Mouse (Mus musculus) kidney, embryonic 14.5 days (tissue): ENCODE data around the gene Olfr960. TPM values are rescaled to one million over a fixed set of nuclear protein-coding genes. Genes with fewer than 3 reads are reported as not detected.
A peak's percentile ranks its signal among the peaks of the same experiment; 100 is the strongest.

Experiments used
- ATAC-seq: fragments of 200-750 bp; cut with Nextera tagmentation; 2 replicates; pipeline ENCODE4 v1.8.0; 2017; ENCODE audit warnings: moderate number of reproducible peaks, mild to moderate bottlenecking, moderate TSS enrichment, moderate library complexity; ENCODE audit not compliant: low FRiP score, low TSS enrichment
- H3K27ac ChIP-seq: fragments of 300-500 bp; sonication (generic); 2 replicates; pipeline ENCODE4 v1.5.1; 2014; ENCODE audit warnings: low read depth, mild to moderate bottlenecking, low read length, moderate library complexity, mixed read lengths
- H3K27me3 ChIP-seq: fragments of 300-500 bp; sonication (generic); 2 replicates; pipeline ENCODE4 v1.6.1; 2014; ENCODE audit warnings: mild to moderate bottlenecking, low read length; ENCODE audit not compliant: control insufficient read depth, insufficient read depth
- H3K36me3 ChIP-seq: fragments of 300-500 bp; sonication (generic); 2 replicates; pipeline ENCODE4 v1.6.1; 2014; ENCODE audit warnings: low read length, mixed read lengths; ENCODE audit not compliant: control insufficient read depth, insufficient read depth
- H3K4me1 ChIP-seq: fragments of 300-500 bp; sonication (generic); 2 replicates; pipeline ENCODE4 v1.6.1; 2014; ENCODE audit warnings: low read length, mixed read lengths; ENCODE audit not compliant: control insufficient read depth, insufficient read depth
- H3K4me2 ChIP-seq: fragments of 300-500 bp; sonication (generic); replicated peaks from 2 replicates; pipeline ENCODE4 v1.6.1; 2014; ENCODE audit warnings: low read depth, mild to moderate bottlenecking, low read length
- H3K4me3 ChIP-seq: fragments of 300-500 bp; sonication (generic); 2 replicates; pipeline ENCODE4 v1.5.1; 2014; ENCODE audit warnings: mild to moderate bottlenecking, low read length
- H3K9ac ChIP-seq: fragments of 300-500 bp; sonication (generic); 2 replicates; pipeline ENCODE4 v1.6.1; 2014; ENCODE audit warnings: low read depth, mild to moderate bottlenecking, low read length, moderate library complexity
- H3K9me3 ChIP-seq: fragments of 300-500 bp; sonication (generic); 2 replicates; pipeline ENCODE4 v1.6.1; 2016; ENCODE audit warnings: low read length; ENCODE audit not compliant: control insufficient read depth
- WGBS: fragments of 180-500 bp; shearing (Covaris S2); extraction: QIAGEN DNeasy Blood & Tissue Kit; methylation state at CpG from one replicate; pipeline ENCODE4 v1.1.7; 2014; 5-methylcytosine and 5-hydroxymethylcytosine counted together
- polyA plus RNA-seq: library from polyadenylated mRNA; unstranded; fragments of >200 nt; fragmentation: Nextera tagmentation; extraction: Ambion mirVana; gene quantifications from 2 replicates; pipeline ENCODE4 v1.2.1, GENCODE M21; 2014

Olfr960 gene
- polyA plus RNA-seq, 1 experiment from 2014 or later: 0.19 TPM

- Histone ChIP-seq H3K27ac (no peak overlapping the region), H3K9ac (no peak overlapping the region), H3K27me3 (no peaks in the 10 kb centered on the region), H3K4me3 (no peak overlapping the region), H3K36me3 (no peaks in the 10 kb centered on the region), H3K4me2 (no peak overlapping the region), H3K9me3 (no peaks in the 10 kb centered on the region), H3K4me1 (no peaks in the 10 kb centered on the region)
- ATAC-seq: no peak
- 87% methylated on average over 3 of the region's 3 CpGs for WGBS
Measured at GRCm38 (mm10) chr9:39623783-39624182, 2.6 kb downstream of the Olfr960 start.

- no peak overlapping the region for H3K9ac ChIP-seq
- H3K4me3 ChIP-seq: no peak overlapping the region
- H3K9me3 ChIP-seq: no peaks in the 10 kb centered on the region
- 15% methylated on average over 2 of the region's 2 CpGs for WGBS
- no peak overlapping the region for H3K27ac ChIP-seq
- H3K36me3 ChIP-seq: no peaks in the 10 kb centered on the region
- no peaks in the 10 kb centered on the region for H3K27me3 ChIP-seq
- H3K4me2 ChIP-seq: no peak overlapping the region
- peak; percentile 68; the same call in 1 of the 2 replicates for ATAC-seq
- H3K4me1 ChIP-seq: no peaks in the 10 kb centered on the region
Measured at GRCm38 (mm10) chr9:39624711-39625110, 3.5 kb downstream of the Olfr960 start.

- no peak overlapping the region for H3K4me3 ChIP-seq
- no peaks in the 10 kb centered on the region for H3K27me3 ChIP-seq
- H3K9me3 ChIP-seq: no peaks in the 10 kb centered on the region
- no peak for ATAC-seq
- no peak overlapping the region for H3K27ac ChIP-seq
- H3K36me3 ChIP-seq: no peaks in the 10 kb centered on the region
- no peak overlapping the region for H3K9ac ChIP-seq
- no peaks in the 10 kb centered on the region for H3K4me1 ChIP-seq
- no peak overlapping the region for H3K4me2 ChIP-seq
- WGBS: 78% methylated on average over 2 of the region's 2 CpGs
Measured at GRCm38 (mm10) chr9:39629069-39629468, 7.9 kb downstream of the Olfr960 start.

GRCm38 (mm10) chr9:39633913-39634594 is 12.9 kb downstream of the Olfr960 start:
- 18% methylated on average over 4 of the region's 4 CpGs for WGBS
- Histone ChIP-seq H3K4me1 (no peaks in the 10 kb centered on the region), H3K9me3 (no peaks in the 10 kb centered on the region), H3K27ac (no peak overlapping the region), H3K4me2 (no peak overlapping the region), H3K9ac (no peak overlapping the region), H3K36me3 (no peaks in the 10 kb centered on the region), H3K4me3 (no peak overlapping the region), H3K27me3 (no peaks in the 10 kb centered on the region)
- ATAC-seq: no peak

GRCm38 (mm10) chr9:39644785-39645184 is 23.6 kb downstream of the Olfr960 start, which contains the start of gene Olfr961:
TSS of gene Olfr961 (plus strand) at chr9:39645085.
- H3K27me3 ChIP-seq: no peaks in the 10 kb centered on the region
- no peak within 1 kb of the TSS for H3K27ac ChIP-seq
- no peaks in the 10 kb centered on the region for H3K9me3 ChIP-seq
- no peaks in the 10 kb centered on the region for H3K4me1 ChIP-seq
- no peak within 1 kb of the TSS for H3K4me2 ChIP-seq
- no peak for ATAC-seq
- H3K4me3 ChIP-seq: no peak within 1 kb of the TSS
- H3K9ac ChIP-seq: no peak within 1 kb of the TSS
- no peaks in the 10 kb centered on the region for H3K36me3 ChIP-seq

GRCm38 (mm10) chr9:39647382-39647781 is 26.2 kb downstream of the Olfr960 start:
- no peaks in the 10 kb centered on the region for H3K4me1 ChIP-seq
- no peak overlapping the region for H3K4me3 ChIP-seq
- no peaks in the 10 kb centered on the region for H3K36me3 ChIP-seq
- no peaks in the 10 kb centered on the region for H3K27me3 ChIP-seq
- WGBS: 93% methylated on average over 4 of the region's 4 CpGs
- H3K4me2 ChIP-seq: no peak overlapping the region
- H3K27ac ChIP-seq: no peak overlapping the region
- ATAC-seq: no peak
- no peaks in the 10 kb centered on the region for H3K9me3 ChIP-seq
- no peak overlapping the region for H3K9ac ChIP-seq

GRCm38 (mm10) chr9:39654756-39655396 is 33.7 kb downstream of the Olfr960 start:
- 78% methylated on average over 6 of the region's 6 CpGs for WGBS

GRCm38 (mm10) chr9:39666905-39667304 is 45.7 kb downstream of the Olfr960 start, which contains the start of gene Olfr963:
TSS of gene Olfr963 (plus strand) at chr9:39667205.
- WGBS: 85% methylated on average over 1 of the region's 1 CpGs

More at GRCm38 (mm10) chr9:39654756-39655396, 33.7 kb downstream of the Olfr960 start:
- no peak for ATAC-seq
- Histone ChIP-seq H3K9ac (no peak overlapping the region), H3K4me3 (no peak overlapping the region), H3K9me3 (no peaks in the 10 kb centered on the region), H3K27me3 (no peaks in the 10 kb centered on the region), H3K27ac (no peak overlapping the region), H3K36me3 (no peaks in the 10 kb centered on the region), H3K4me1 (no peaks in the 10 kb centered on the region), H3K4me2 (no peak overlapping the region)

GRCm38 (mm10) chr9:39669723-39670122 is 48.5 kb downstream of the Olfr960 start:
- no peak overlapping the region for H3K27ac ChIP-seq
- ATAC-seq: no peak
- WGBS: 88% methylated on average over 2 of the region's 2 CpGs

More at GRCm38 (mm10) chr9:39666905-39667304, 45.7 kb downstream of the Olfr960 start, which contains the start of gene Olfr963:
- H3K9me3 ChIP-seq: no peaks in the 10 kb centered on the region
- H3K27me3 ChIP-seq: no peaks in the 10 kb centered on the region
- H3K36me3 ChIP-seq: no peaks in the 10 kb centered on the region
- H3K27ac ChIP-seq: no peak within 1 kb of the TSS
- H3K4me3 ChIP-seq: no peak within 1 kb of the TSS
- no peak for ATAC-seq
- no peak within 1 kb of the TSS for H3K9ac ChIP-seq
- no peak within 1 kb of the TSS for H3K4me2 ChIP-seq
- no peaks in the 10 kb centered on the region for H3K4me1 ChIP-seq

More at GRCm38 (mm10) chr9:39669723-39670122, 48.5 kb downstream of the Olfr960 start:
- Histone ChIP-seq H3K27me3 (no peaks in the 10 kb centered on the region), H3K4me1 (no peaks in the 10 kb centered on the region), H3K36me3 (no peaks in the 10 kb centered on the region), H3K9me3 (no peaks in the 10 kb centered on the region), H3K4me2 (no peak overlapping the region), H3K9ac (no peak overlapping the region), H3K4me3 (no peak overlapping the region)
